Mouse (Mus musculus) testis, adult 2 months (tissue): ENCODE results near the gene Cacna1c. TPM values are rescaled to one million over a fixed set of nuclear protein-coding genes. Genes with fewer than 3 reads are reported as not detected.

Experiments
- H3K27ac ChIP-seq: fragments of 200-500 bp; 2 replicates; pipeline ENCODE4 v1.5.1; 2012; ENCODE audit warnings: low read depth, low read length; ENCODE audit not compliant: control insufficient read depth, insufficient read depth
- H3K27me3 ChIP-seq: fragments of 200-500 bp; 2 replicates; pipeline ENCODE4 v1.6.1; 2012; ENCODE audit warnings: mild to moderate bottlenecking, low read length, moderate library complexity; ENCODE audit not compliant: control insufficient read depth, insufficient read depth
- H3K36me3 ChIP-seq: fragments of 200-500 bp; 2 replicates; pipeline ENCODE4 v1.6.1; 2012; ENCODE audit warnings: mild to moderate bottlenecking, low read length; ENCODE audit not compliant: control insufficient read depth, insufficient read depth
- H3K4me1 ChIP-seq: fragments of 200-500 bp; 2 replicates; pipeline ENCODE4 v1.6.1; 2012; ENCODE audit warnings: low read length; ENCODE audit not compliant: control insufficient read depth, insufficient read depth
- H3K4me3 ChIP-seq: fragments of 200-500 bp; 2 replicates; pipeline ENCODE4 v1.5.1; 2012; ENCODE audit warnings: low read depth, mild to moderate bottlenecking, low read length, moderate library complexity, mixed read lengths; ENCODE audit not compliant: control insufficient read depth
- CTCF ChIP-seq: fragments of 200-500 bp; IDR thresholded peaks from 2 replicates; pipeline ENCODE4 v1.5.1; 2012; ENCODE audit warnings: low read depth, mild to moderate bottlenecking, inconsistent platforms, low read length, moderate library complexity; ENCODE audit not compliant: control insufficient read depth, insufficient read depth, insufficient replicate concordance
- POLR2A ChIP-seq: fragments of 200-500 bp; IDR thresholded peaks from 2 replicates; pipeline ENCODE4 v1.6.1; 2012; ENCODE audit warnings: low read depth, mild to moderate bottlenecking, inconsistent platforms, low read length, moderate library complexity; ENCODE audit not compliant: control insufficient read depth
- polyA plus RNA-seq: library from polyadenylated mRNA; depleted of rRNA; stranded (reverse); fragments of >200 nt; gene quantifications from 2 replicates; pipeline ENCODE4 v1.2.3, GENCODE M21; 2012

Cacna1c gene
- polyA plus RNA-seq, 1 experiment: 1.8 TPM

DNA sequence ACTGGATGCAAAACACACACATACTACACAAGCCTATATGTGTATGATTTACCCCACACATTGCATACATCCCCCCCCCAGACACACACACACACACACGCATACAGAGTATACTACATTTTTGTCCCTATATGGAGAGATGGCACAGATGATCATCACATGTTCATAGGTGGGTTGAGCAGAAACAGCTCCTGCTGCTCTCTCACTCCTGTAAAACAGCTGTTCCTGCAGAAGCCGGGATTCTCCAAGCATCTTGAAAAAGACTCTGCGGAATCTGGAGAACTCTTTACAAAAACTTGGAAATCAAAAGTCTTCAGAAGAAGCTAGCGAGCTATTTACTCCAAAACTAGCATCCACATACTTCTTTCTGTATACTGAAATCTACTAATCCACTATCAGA, 63.4 kb downstream of the Cacna1c start:
- Histone ChIP-seq H3K36me3 (no peaks in the 10 kb centered on the region), H3K27me3 (no peaks in the 10 kb centered on the region)
- TF ChIP-seq POLR2A (no peak), CTCF (no peak)

DNA sequence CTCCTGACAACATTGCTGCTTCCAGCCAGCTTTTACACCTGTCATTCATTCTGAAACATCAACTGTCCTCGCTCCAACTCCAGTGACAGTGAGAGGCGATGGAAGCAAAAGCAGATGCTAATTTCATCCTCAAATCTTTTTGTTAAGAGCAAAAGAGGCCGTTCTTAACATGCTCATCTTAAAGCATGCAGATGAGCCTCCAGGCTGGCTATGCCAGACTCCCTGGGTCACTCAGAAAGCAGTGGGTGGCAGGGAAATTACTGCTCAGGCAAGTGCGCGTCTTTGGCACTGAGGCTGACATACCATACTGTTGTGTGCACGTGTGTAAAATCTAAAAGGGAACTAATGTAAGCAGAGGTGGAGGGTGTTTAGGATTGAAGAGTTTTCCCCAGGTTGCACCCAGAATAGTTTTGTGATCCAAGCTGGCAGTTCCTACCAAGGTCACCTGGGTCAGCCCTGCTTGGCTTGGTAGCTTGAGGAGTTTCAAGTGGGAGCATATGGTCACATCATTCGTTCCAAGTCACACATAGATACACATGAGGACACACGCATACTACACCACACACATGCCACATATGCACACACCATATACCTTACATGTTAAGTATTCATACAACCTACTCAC, 64.0 kb downstream of the Cacna1c start:
- H3K27ac ChIP-seq: no peak overlapping the region
- no peaks in the 10 kb centered on the region for H3K36me3 ChIP-seq
- H3K4me1 ChIP-seq: no peaks in the 10 kb centered on the region
- TF ChIP-seq CTCF (no peak), POLR2A (no peak)
- H3K4me3 ChIP-seq: no peak overlapping the region
- H3K27me3 ChIP-seq: no peaks in the 10 kb centered on the region

More for the DNA sequence above, 63.4 kb downstream of the Cacna1c start:
- no peak overlapping the region for H3K4me3 ChIP-seq
- H3K27ac ChIP-seq: no peak overlapping the region
- no peaks in the 10 kb centered on the region for H3K4me1 ChIP-seq

DNA sequence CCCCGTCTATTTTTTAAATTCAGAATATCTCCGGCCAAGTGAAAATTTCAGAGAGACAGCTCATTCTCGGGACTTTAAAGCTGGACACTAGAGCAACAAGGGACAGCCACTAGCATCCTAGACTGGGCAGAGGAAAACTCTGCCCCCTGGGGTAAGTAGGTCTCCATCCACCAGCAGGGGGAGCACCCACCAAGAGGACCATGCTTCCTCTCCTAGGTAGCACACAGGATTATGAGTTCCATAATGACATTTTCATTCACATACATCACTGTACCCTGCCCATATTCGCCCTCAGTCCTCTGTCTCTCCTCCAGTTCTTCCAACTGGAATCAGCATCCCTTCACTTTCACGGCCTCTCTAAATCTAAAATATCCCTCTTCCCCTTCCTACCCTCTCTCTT, 66.6 kb downstream of the Cacna1c start:
- H3K4me3 ChIP-seq: no peak overlapping the region
- no peak overlapping the region for H3K27ac ChIP-seq
- H3K27me3 ChIP-seq: no peaks in the 10 kb centered on the region
- no peaks in the 10 kb centered on the region for H3K36me3 ChIP-seq
- H3K4me1 ChIP-seq: no peaks in the 10 kb centered on the region
- peak; percentile 46; the same call in 1 of the 2 replicates for TF ChIP-seq CTCF
- no peak for TF ChIP-seq POLR2A

DNA sequence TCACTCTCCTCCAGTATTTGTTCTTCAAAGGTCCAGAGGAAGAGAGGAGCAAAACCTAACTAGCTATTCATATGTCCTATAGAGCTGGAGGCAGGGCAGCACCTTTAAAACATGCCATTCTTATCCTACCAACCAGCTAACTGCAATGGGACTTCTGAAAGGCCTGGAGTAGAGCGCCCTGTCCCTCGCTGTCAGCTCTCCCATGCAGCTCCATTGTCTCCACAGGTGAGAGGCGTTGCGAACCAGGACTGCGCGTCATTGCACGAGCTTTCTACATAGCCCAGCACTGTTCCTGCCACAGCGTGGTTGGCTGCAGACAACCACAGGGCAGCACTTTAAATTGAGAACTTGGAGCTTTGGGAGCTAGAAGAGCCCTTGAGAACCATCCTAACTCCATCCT, 67.7 kb downstream of the Cacna1c start:
- TF ChIP-seq CTCF (no peak), POLR2A (no peak)
- Histone ChIP-seq H3K27ac (no peak overlapping the region), H3K27me3 (no peaks in the 10 kb centered on the region), H3K36me3 (no peaks in the 10 kb centered on the region), H3K4me1 (no peaks in the 10 kb centered on the region), H3K4me3 (no peak overlapping the region)

DNA sequence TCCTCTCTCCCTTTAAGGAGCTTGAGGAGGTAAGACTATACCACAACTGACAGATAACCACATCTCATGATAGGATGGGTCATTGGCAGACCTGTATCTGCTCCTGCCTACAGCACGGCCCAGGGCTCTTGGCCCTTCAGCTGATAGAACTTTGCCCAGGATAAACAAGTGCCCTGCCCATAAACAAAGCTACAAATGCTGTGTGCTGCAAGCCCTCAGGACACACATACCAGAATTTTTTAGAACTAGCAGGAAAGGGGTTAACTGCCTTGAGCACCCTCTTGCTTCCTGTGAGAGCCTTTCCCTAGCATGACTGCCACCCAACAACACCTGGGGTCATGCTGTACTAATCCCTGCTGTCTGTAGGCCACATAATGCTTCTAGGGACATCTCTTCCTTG, 68.1 kb downstream of the Cacna1c start:
- no peak for TF ChIP-seq POLR2A
- TF ChIP-seq CTCF: no peak
- Histone ChIP-seq H3K4me1 (no peaks in the 10 kb centered on the region), H3K4me3 (no peak overlapping the region), H3K27me3 (no peaks in the 10 kb centered on the region), H3K27ac (no peak overlapping the region), H3K36me3 (no peaks in the 10 kb centered on the region)

DNA sequence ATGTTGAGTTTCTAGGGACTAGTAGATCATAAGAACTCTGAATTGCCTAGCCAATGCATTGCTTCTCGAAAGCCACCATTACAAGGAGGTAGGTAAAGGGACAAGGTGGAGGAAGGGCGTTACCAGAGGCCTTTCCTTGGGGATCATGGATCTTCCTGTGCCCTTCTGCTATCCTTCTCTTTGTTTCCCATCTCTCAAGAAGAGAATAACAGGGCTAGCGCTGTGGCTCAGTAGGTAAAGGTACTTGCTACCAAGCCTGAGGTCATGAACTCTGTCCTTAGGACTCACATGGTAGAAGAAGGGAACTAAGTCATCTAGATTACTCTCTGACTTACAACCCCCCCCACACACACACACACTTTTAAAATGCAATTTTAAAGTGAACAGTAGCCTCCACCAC, 69.2 kb downstream of the Cacna1c start:
- H3K36me3 ChIP-seq: no peaks in the 10 kb centered on the region
- no peaks in the 10 kb centered on the region for H3K4me1 ChIP-seq
- H3K4me3 ChIP-seq: no peak overlapping the region
- no peak overlapping the region for H3K27ac ChIP-seq
- H3K27me3 ChIP-seq: no peaks in the 10 kb centered on the region
- no peak for TF ChIP-seq POLR2A
- TF ChIP-seq CTCF: no peak

DNA sequence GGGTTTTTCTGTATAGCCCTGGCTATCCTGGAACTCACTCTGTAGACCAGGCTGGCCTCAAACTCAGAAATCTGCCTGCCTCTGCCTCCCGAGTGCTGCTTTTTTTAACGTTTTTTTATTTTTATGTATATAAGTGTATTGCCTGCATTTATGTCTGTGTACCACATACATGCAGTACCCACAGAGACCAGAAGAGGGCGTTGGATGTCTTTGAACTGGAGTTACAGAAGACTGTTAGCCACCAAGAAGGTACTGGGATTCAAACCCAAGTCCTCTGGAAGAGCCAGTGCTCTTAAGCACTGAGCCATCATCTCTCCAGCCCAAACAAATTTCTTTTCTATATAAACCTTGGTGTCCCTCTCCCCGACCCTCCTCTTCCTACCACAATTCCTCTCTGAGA, 77.8 kb downstream of the Cacna1c start:
- Histone ChIP-seq H3K36me3 (no peaks in the 10 kb centered on the region), H3K4me3 (no peak overlapping the region), H3K27ac (no peak overlapping the region), H3K27me3 (no peaks in the 10 kb centered on the region), H3K4me1 (no peaks in the 10 kb centered on the region)
- TF ChIP-seq CTCF (no peak), POLR2A (no peak)

DNA sequence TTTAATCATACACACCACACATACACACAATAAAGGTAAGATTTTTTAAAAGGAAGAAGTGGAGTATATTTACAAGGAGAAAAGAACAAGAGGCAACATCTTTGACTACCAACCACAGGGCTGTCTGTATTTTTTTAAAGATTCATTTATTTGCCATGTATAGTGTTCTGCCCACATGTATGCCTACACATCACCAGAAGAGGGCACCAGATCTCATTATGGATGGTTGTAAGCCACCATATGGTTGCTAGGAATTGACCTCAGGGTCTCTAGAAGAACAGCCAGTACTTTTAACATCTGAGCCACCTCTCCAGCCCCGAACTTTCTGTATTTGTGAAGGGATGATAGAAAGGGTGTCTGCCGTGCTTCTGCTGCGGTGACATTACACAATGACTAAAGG, 79.9 kb downstream of the Cacna1c start:
- Histone ChIP-seq H3K4me3 (no peak overlapping the region), H3K27ac (no peak overlapping the region), H3K4me1 (no peaks in the 10 kb centered on the region), H3K27me3 (no peaks in the 10 kb centered on the region), H3K36me3 (no peaks in the 10 kb centered on the region)
- no peak for TF ChIP-seq CTCF
- TF ChIP-seq POLR2A: no peak
